Mouse (Mus musculus) liver, embryonic 13.5 days (tissue): Measurements from ENCODE around the gene Eif3k. TPM values are rescaled to one million over a fixed set of nuclear protein-coding genes. Genes with fewer than 3 reads are reported as not detected.
A peak's percentile ranks its signal among the peaks of the same experiment; 100 is the strongest.

Experiments
- ATAC-seq: fragments of 200-750 bp; cut with Nextera tagmentation; 2 replicates; pipeline ENCODE4 v1.8.0; 2017; ENCODE audit warnings: low read depth, mild to moderate bottlenecking, moderate number of reproducible peaks, moderate library complexity
- DNase-seq: peaks from one replicate; pipeline ENCODE4 v3.0.0; 2022
- H3K27ac ChIP-seq: fragments of 300-500 bp; sonication (generic); 2 replicates; pipeline ENCODE4 v1.5.1; 2015; ENCODE audit warnings: moderate library complexity, mild to moderate bottlenecking, inconsistent platforms
- H3K27me3 ChIP-seq: fragments of 300-500 bp; sonication (generic); 2 replicates; pipeline ENCODE4 v1.6.1; 2015; ENCODE audit warnings: mild to moderate bottlenecking, inconsistent platforms
- H3K36me3 ChIP-seq: fragments of 300-500 bp; sonication (generic); 2 replicates; pipeline ENCODE4 v1.6.1; 2015; ENCODE audit warnings: mild to moderate bottlenecking, inconsistent platforms
- H3K4me1 ChIP-seq: fragments of 300-500 bp; sonication (generic); replicated peaks from 2 replicates; pipeline ENCODE4 v1.6.1; 2015; ENCODE audit warnings: inconsistent platforms
- H3K4me2 ChIP-seq: fragments of 300-500 bp; sonication (generic); 2 replicates; pipeline ENCODE4 v1.6.1; 2015; ENCODE audit warnings: inconsistent platforms, mild to moderate bottlenecking, moderate library complexity
- H3K4me3 ChIP-seq: fragments of 300-500 bp; sonication (generic); replicated peaks from 2 replicates; pipeline ENCODE4 v1.5.1; 2015; ENCODE audit warnings: mild to moderate bottlenecking, inconsistent platforms
- H3K9ac ChIP-seq: fragments of 300-500 bp; sonication (generic); 2 replicates; pipeline ENCODE4 v1.6.1; 2015; ENCODE audit warnings: mild to moderate bottlenecking, inconsistent platforms
- H3K9me3 ChIP-seq: fragments of 300-500 bp; sonication (generic); replicated peaks from 2 replicates; pipeline ENCODE4 v1.6.1; 2016; ENCODE audit warnings: inconsistent platforms
- WGBS: fragments of 180-500 bp; shearing (Covaris S2); methylation state at CpG from one replicate; pipeline ENCODE4 v1.1.7; 2015; ENCODE audit not compliant: insufficient replicate concordance; 5-methylcytosine and 5-hydroxymethylcytosine counted together
- polyA plus RNA-seq: library from polyadenylated mRNA; unstranded; fragments of >200 nt; fragmentation: Nextera tagmentation; extraction: Ambion mirVana; gene quantifications from 2 replicates; pipeline ENCODE4 v1.2.1, GENCODE M21; 2015

Eif3k gene
- polyA plus RNA-seq, 1 experiment from 2014 or later = 308 TPM

DNA sequence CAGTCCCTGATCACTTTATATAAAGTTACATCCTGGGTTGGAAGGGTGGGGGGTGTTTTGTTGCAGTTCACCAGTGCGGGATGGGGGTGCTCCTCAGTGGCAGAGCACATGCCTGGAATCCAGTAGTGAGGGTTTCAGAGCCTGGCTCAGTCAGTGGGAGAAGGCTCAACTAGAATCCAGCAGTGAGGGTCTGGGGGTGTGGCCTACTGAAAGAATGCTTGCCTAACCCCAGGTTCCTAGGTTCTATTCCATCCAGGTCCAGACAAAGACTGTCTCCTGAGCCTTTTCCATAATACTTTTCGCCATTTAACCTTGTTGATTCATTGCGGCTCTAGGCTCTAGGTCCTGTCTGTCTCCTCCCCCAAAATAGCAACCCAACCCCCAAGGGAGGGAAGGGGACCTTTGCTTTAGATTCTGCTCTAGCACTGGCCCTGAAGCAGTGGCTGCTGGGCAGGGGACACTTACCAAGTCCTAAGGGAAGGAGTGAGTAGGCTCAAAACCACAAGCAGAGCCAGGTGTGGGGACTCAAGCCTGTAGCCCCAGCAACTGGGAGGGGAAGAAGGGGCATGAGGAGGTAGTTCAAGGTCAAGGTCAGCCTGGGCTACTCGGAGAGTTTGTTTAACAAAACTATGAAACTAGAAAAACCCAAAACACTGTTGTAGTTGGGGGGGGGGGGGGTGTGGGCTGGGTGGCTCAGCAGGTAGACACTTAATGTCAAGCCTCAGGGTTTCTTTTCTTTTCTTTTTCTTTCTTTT is 14.7 kb downstream of the Eif3k start:
- WGBS = 70% methylated on average over 4 of the region's 4 CpGs
- Histone ChIP-seq H3K9me3 (no peaks in the 10 kb centered on the region), H3K4me1 (peaks cover 40% of the 10 kb centered on the region), H3K27me3 (no peaks in the 10 kb centered on the region), H3K9ac (no peak overlapping the region), H3K4me2 (no peak overlapping the region), H3K27ac (no peak overlapping the region), H3K36me3 (peaks cover 21% of the 10 kb centered on the region), H3K4me3 (no peak overlapping the region)
- no peak for ATAC-seq
- DNase-seq = no peak

DNA sequence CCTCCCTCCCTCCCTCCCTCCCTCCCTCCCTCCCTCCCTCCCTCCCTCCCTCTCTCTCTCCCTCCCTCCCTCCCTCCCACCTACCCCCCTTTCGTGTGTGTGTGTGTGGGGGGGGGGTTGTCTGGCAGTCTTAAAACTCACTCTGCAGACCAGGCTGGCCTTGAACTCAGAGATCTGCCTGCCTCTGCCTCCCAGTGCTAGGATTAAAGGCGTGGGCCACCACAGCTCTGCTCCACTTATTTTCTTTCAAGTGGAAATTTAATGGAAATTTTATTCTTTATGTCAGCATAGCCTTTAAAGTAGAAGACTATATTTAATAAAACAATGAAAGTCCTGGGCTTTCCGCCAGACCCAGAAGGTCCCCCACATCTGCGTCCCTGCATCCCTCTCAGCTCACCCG is 15.5 kb downstream of the Eif3k start:
- ATAC-seq (no peak), DNase-seq (no peak)
- no peaks in the 10 kb centered on the region for H3K9me3 ChIP-seq
- no peaks in the 10 kb centered on the region for H3K27me3 ChIP-seq
- no peak overlapping the region for H3K4me3 ChIP-seq
- H3K9ac ChIP-seq = no peak overlapping the region
- no peak overlapping the region for H3K27ac ChIP-seq
- no peak overlapping the region for H3K4me2 ChIP-seq
- H3K36me3 ChIP-seq = peaks cover 13% of the 10 kb centered on the region
- H3K4me1 ChIP-seq = peaks cover 37% of the 10 kb centered on the region
- WGBS = 78% methylated on average over 4 of the region's 5 CpGs

DNA sequence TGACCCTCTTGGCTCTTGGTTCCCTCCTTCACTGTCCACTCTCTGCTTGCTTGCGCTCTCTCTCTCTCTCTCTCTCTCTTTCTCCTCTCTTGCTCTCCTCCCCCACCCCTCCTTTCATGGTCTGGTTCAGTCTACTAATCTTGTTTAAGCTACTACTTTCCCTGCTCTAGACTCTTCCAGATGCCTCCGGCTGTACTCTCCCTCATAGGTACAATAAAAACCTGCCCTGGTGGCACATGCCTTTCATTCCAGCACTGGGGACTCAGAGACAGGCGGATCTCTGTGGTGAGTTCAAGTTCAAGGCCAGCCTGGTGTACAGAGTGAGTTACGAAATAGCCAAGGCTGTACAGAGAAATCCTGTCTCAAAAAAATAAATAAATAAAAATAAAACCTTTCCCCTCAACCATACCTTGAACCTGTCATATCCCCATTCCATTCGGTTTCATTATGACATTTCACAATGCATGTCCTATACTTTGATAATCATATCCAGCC is 16.3 kb downstream of the Eif3k start:
- H3K9ac ChIP-seq = no peak overlapping the region
- ATAC-seq (no peak), DNase-seq (no peak)

GRCm38 (mm10) chr7:28963399-28963923 is 18.2 kb downstream of the Eif3k start:
- 67% methylated on average over 3 of the region's 3 CpGs for WGBS
- DNase-seq = no peak
- Histone ChIP-seq H3K27ac (peak overlapping the region; percentile 86), H3K9me3 (no peaks in the 10 kb centered on the region), H3K4me3 (no peak overlapping the region), H3K36me3 (no peaks in the 10 kb centered on the region), H3K9ac (peak overlapping the region; percentile 67; the same call in 1 of the 2 replicates), H3K4me1 (peaks cover 45% of the 10 kb centered on the region), H3K4me2 (no peak overlapping the region), H3K27me3 (no peaks in the 10 kb centered on the region)
- ATAC-seq = no peak

More for the DNA sequence above, 16.3 kb downstream of the Eif3k start:
- no peak overlapping the region for H3K4me2 ChIP-seq
- no peaks in the 10 kb centered on the region for H3K9me3 ChIP-seq
- WGBS = 67% methylated on average over 5 of the region's 5 CpGs
- H3K4me3 ChIP-seq = no peak overlapping the region
- H3K36me3 ChIP-seq = peaks cover 7% of the 10 kb centered on the region; the same call in 1 of the 2 replicates
- H3K27ac ChIP-seq = no peak overlapping the region
- no peaks in the 10 kb centered on the region for H3K27me3 ChIP-seq
- H3K4me1 ChIP-seq = peaks cover 39% of the 10 kb centered on the region

GRCm38 (mm10) chr7:28961927-28962670 is 19.6 kb downstream of the Eif3k start, which contains the start of gene Actn4:
TSS of gene Actn4 (minus strand) at chr7:28962340.
- peak within 1 kb of the TSS; percentile 92 for H3K27ac ChIP-seq
- H3K36me3 ChIP-seq = no peaks in the 10 kb centered on the region
- no peaks in the 10 kb centered on the region for H3K9me3 ChIP-seq
- peak within 1 kb of the TSS; percentile 99 for H3K9ac ChIP-seq
- peak; percentile 99 for DNase-seq
- H3K27me3 ChIP-seq = no peaks in the 10 kb centered on the region
- H3K4me1 ChIP-seq = peaks cover 58% of the 10 kb centered on the region
- peak; percentile 89 for ATAC-seq
- under 1% methylated on average over 76 of the region's 76 CpGs for WGBS
- peak within 1 kb of the TSS; percentile 92 for H3K4me2 ChIP-seq
- peak within 1 kb of the TSS; percentile 97 for H3K4me3 ChIP-seq

GRCm38 (mm10) chr7:28961584-28961926 is 20.1 kb downstream of the Eif3k start:
- Histone ChIP-seq H3K27ac (peak overlapping the region; percentile 92), H3K4me1 (peaks cover 62% of the 10 kb centered on the region), H3K36me3 (no peaks in the 10 kb centered on the region), H3K4me3 (peak overlapping the region; percentile 97), H3K9ac (peak overlapping the region; percentile 99), H3K9me3 (no peaks in the 10 kb centered on the region), H3K27me3 (no peaks in the 10 kb centered on the region), H3K4me2 (peak overlapping the region; percentile 92)
- DNase-seq = no peak
- WGBS = 0% methylated on average over 7 of the region's 7 CpGs
- no peak for ATAC-seq

DNA sequence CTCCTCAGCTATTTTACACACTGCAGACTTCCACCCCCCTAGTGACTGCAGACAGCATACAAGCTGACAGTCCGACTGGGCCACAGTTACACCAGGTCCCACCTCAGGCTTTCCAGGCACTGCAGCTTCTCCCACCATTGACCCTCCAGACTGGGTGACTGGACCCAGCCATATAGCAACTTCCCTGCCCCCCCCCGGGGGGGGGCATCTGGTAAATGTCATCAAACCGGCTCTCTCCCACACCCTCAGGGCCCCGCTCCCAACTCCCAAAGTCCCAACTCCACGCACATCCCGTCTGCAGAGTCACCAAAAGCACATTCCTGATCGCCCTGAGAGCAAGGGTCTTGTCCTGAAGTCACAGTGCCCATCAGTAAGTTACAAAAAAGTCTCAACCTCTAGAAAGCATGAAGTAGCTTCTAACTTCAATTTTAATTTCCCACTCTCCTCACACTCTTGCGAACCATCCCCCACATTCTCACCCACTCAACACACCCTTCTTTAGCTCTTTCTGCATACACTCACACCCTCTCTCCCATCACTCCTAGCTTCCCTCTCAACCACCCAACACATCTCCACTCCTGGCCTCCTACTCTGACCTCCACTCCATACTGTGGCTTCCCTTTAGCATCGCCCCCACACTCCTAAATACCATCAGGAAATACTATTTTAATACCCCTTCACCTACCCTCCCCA is 21.2 kb downstream of the Eif3k start:
- 0 out of 2 replicates have a peak, but pooled peaks cover 5% of the 10 kb centered on the region for H3K36me3 ChIP-seq
- H3K9me3 ChIP-seq = no peaks in the 10 kb centered on the region
- 29% methylated on average over 9 of the region's 9 CpGs for WGBS
- peaks cover 72% of the 10 kb centered on the region for H3K4me1 ChIP-seq
- H3K27me3 ChIP-seq = no peaks in the 10 kb centered on the region
- peak overlapping the region; percentile 92 for H3K27ac ChIP-seq
- H3K9ac ChIP-seq = peak overlapping the region; percentile 99
- DNase-seq = no peak
- ATAC-seq = no peak
- H3K4me3 ChIP-seq = peak overlapping the region; percentile 97
- peak overlapping the region; percentile 92 for H3K4me2 ChIP-seq

DNA sequence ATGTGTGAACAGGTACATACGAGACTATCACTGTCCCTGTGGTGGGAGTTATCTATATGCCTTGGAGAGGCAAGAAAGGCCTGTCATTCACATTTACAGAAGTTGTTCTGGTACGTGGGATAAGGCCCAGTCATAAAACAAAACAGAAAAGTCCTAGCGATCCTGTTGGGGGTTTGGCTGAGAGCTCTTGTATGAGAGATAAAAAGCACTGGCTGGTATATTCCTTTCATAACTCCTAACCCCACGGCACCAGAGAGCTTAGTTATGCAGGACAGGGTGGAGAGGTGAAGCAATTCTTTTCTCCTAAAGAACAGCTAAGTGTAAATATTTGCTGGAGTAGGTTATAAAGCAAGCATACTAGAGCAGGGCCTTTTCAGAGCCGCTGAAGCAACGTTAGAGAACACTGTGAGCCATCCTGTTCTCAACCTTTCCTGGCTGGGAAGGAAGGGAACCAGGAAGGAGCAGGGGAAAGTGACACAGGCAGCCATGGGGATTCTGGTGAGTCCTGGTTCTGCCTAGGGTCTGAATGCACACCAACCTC is 22.1 kb downstream of the Eif3k start:
- WGBS = 5% methylated on average over 6 of the region's 6 CpGs
- Histone ChIP-seq H3K4me1 (peaks cover 82% of the 10 kb centered on the region), H3K27me3 (no peaks in the 10 kb centered on the region), H3K36me3 (peaks cover 12% of the 10 kb centered on the region; the same call in 1 of the 2 replicates), H3K4me3 (peak overlapping the region; percentile 97), H3K4me2 (peak overlapping the region; percentile 92), H3K9ac (peak overlapping the region; percentile 99), H3K27ac (peak overlapping the region; percentile 92), H3K9me3 (no peaks in the 10 kb centered on the region)
- DNase-seq (peak; percentile 37), ATAC-seq (peak; percentile 4; the same call in 1 of the 2 replicates)

DNA sequence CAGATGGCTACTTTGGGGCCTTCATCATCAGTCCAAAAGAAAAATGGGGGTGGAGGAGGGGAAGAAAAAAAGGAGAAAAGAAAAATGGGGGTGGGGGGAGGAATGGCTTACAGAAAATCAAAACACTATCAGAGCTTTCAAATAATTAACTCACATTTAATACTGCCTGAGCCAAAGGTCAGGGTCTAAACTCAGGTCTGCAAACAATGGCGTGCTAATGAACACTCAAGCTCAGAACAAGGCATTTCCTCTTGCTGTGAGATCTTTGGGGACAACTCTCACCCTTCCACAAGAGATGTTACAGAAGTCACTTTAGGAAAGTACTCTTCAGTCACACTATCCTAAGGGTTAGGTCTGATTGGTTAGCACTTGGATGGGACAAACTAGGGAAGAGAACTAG is 22.9 kb downstream of the Eif3k start:
- H3K36me3 ChIP-seq = peaks cover 13% of the 10 kb centered on the region; the same call in 1 of the 2 replicates
- no peaks in the 10 kb centered on the region for H3K9me3 ChIP-seq
- H3K4me1 ChIP-seq = peaks cover 89% of the 10 kb centered on the region
- H3K9ac ChIP-seq = peak overlapping the region; percentile 99
- WGBS = 65% methylated on average over 1 of the region's 1 CpGs
- H3K4me2 ChIP-seq = peak overlapping the region; percentile 92
- peak overlapping the region; percentile 92 for H3K27ac ChIP-seq
- H3K27me3 ChIP-seq = no peaks in the 10 kb centered on the region
- no peak for DNase-seq
- ATAC-seq = no peak
- H3K4me3 ChIP-seq = peak overlapping the region; percentile 97

DNA sequence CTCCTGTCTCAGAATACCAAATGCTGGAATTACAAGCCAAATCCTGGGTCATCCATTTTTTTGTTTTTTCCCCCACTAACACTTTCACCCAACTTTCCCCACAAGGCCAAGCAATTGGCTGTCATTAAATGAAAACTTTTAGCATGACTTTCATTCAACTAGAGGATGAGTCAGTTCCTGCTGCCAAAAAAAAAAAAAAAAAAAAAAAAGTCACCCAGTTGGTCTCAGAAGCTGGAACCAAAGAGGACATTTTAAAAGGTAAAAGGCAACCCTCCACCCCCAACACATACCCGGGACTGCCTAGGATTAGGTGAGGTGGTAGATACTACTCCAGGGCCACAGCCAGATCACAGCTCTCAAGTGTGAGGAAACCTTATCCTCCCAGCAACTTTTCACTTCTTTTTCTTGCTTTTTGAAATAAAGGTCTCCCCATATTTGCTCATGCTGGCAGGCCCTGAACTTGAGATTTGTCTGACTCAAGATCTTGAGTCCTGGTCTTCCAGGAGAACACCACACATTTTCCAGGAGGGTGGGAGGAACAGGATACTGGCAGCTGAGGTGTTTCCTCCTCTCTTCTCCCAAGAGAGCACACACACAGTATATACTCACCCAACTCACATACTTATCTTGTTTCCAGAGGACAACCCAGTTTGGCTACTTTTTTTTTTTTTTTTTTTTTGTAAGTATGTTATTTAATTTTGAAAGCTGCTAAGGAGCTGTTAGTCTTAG is 23.5 kb downstream of the Eif3k start:
- ATAC-seq = no peak
- H3K4me1 ChIP-seq = peaks cover 89% of the 10 kb centered on the region
- peak overlapping the region; percentile 24 for H3K4me3 ChIP-seq

More for the DNA sequence above, 23.5 kb downstream of the Eif3k start:
- Histone ChIP-seq H3K9ac (peak overlapping the region; percentile 99), H3K27me3 (no peaks in the 10 kb centered on the region), H3K4me2 (peak overlapping the region; percentile 92), H3K9me3 (no peaks in the 10 kb centered on the region), H3K27ac (peak overlapping the region; percentile 92), H3K36me3 (peaks cover 13% of the 10 kb centered on the region; the same call in 1 of the 2 replicates)
- no peak for DNase-seq
- 39% methylated on average over 1 of the region's 1 CpGs for WGBS
